Mouse (Mus musculus) gastrocnemius, adult 2 months (tissue): ENCODE measurements around the gene Lyrm1. TPM values are rescaled to one million over a fixed set of nuclear protein-coding genes. Genes with fewer than 3 reads are reported as not detected.

ENCODE experiments used
- DNase-seq: peaks from one replicate; pipeline ENCODE4 v3.0.0; 2022
- H3K27ac ChIP-seq: fragments of 200-600 bp; 2 replicates; pipeline ENCODE4 v1.8.1; 2022; ENCODE audit warnings: mild to moderate bottlenecking
- H3K4me3 ChIP-seq: fragments of 200-600 bp; 2 replicates; pipeline ENCODE4 v1.8.1; 2022; ENCODE audit warnings: mild to moderate bottlenecking, moderate library complexity
- CTCF ChIP-seq: fragments of 200-600 bp; IDR thresholded peaks from 2 replicates; pipeline ENCODE4 v1.8.1; 2022; ENCODE audit warnings: antibody characterized with exemption, mild to moderate bottlenecking, moderate library complexity
- intact Hi-C: fragments of 180-260 bp; cut with DNase I; formaldehyde crosslinking; loops from one replicate; pipeline ENCODE4 v1.15.1; 2025
- total RNA-seq, 2 experiments: library from RNA; stranded (reverse); gene quantifications; 2 replicates each; pipeline ENCODE4 v1.2.3; 2021

Gene Lyrm1
- total RNA-seq, 2 experiments from 2014 or later: 11.8 to 12.8 TPM

- no peak for TF ChIP-seq CTCF
- intact Hi-C loops: no loop called here
- H3K27ac ChIP-seq: no peak overlapping the region
- DNase-seq: no peak
- no peak overlapping the region for H3K4me3 ChIP-seq
Measured at GRCm38 (mm10) chr7:119977574-119977973, 81.9 kb downstream of the Lyrm1 start.

- TF ChIP-seq CTCF: no peak
- Histone ChIP-seq H3K27ac (no peak overlapping the region), H3K4me3 (no peak overlapping the region)
- intact Hi-C loops: no loop called here
- no peak for DNase-seq
Measured at GRCm38 (mm10) chr7:119978576-119978975, 82.9 kb downstream of the Lyrm1 start.

GRCm38 (mm10) chr7:119980170-119980569 lies 84.5 kb downstream of the Lyrm1 start:
- H3K27ac ChIP-seq: no peak overlapping the region
- intact Hi-C loops: no loop called here
- DNase-seq: no peak
- TF ChIP-seq CTCF: no peak
- H3K4me3 ChIP-seq: no peak overlapping the region

GRCm38 (mm10) chr7:119985279-119985912 lies 89.7 kb downstream of the Lyrm1 start:
- TF ChIP-seq CTCF: no peak
- Histone ChIP-seq H3K27ac (no peak overlapping the region), H3K4me3 (no peak overlapping the region)
- intact Hi-C loops: no loop called here
- DNase-seq: peak; percentile 44

- peak; percentile 42 for DNase-seq
- intact Hi-C loops: no loop called here
- Histone ChIP-seq H3K27ac (no peak overlapping the region), H3K4me3 (no peak overlapping the region)
- TF ChIP-seq CTCF: no peak
Measured at GRCm38 (mm10) chr7:119997066-119997465, 101.4 kb downstream of the Lyrm1 start.

Other genes with a start within 250 kb of the Lyrm1 start
- not detected for gene Acsm4, start 205.8 kb upstream of the Lyrm1 start, total RNA-seq
- 10 to 100 TPM; 18.3 to 18.4 TPM for gene Thumpd1, start 175.1 kb upstream of the Lyrm1 start, total RNA-seq
- gene Acsm3, start 134.9 kb upstream of the Lyrm1 start, total RNA-seq: under 1 TPM; 0.31 to 0.66 TPM
- gene Rexo5, start 101.9 kb upstream of the Lyrm1 start, total RNA-seq: under 1 TPM; 0.64 to 0.71 TPM
- gene Eri2, start 101.8 kb upstream of the Lyrm1 start, total RNA-seq: 1 to 10 TPM; 1.0 to 1.2 TPM
- gene Dcun1d3, start 437 bp downstream of the Lyrm1 start, total RNA-seq: 10 to 100 TPM; 16.8 to 25.3 TPM
- under 1 TPM; 0.13 to 0.14 TPM for gene Dnah3, start 199.4 kb downstream of the Lyrm1 start, total RNA-seq
- gene Tmem159, start 206.5 kb downstream of the Lyrm1 start, total RNA-seq: 10 to 100 TPM in 1 of 2 experiments, 1 to 10 TPM in 1; 9.7 to 11.4 TPM
- under 1 TPM; 0.31 to 0.78 TPM for gene Zp2, start 249.4 kb downstream of the Lyrm1 start, total RNA-seq